Mouse (Mus musculus) ES-E14 (cell line): ENCODE data around the gene Sbf2. TPM values are rescaled to one million over a fixed set of nuclear protein-coding genes. Genes with fewer than 3 reads are reported as not detected.
A peak's percentile ranks its signal among the peaks of the same experiment; 100 is the strongest.
"Not testable (repeated sequence)": the region's sequence is repeated elsewhere in the genome, so short reads cannot be mapped to it uniquely, and the experiment has no call there.

ENCODE experiments used
- DNase-seq: peaks from one replicate; pipeline ENCODE4 v3.0.0-alpha.2; 2013; ENCODE audit warnings: low read depth, low spot score
- H3K27ac ChIP-seq: 2 replicates; pipeline ENCODE4 v1.5.1; 2012; ENCODE audit warnings: low read depth, mild to moderate bottlenecking, low read length, moderate library complexity, mixed read lengths; ENCODE audit not compliant: poor library complexity, insufficient read depth, severe bottlenecking
- H3K36me3 ChIP-seq: 2 replicates; pipeline ENCODE4 v1.6.1; 2012; ENCODE audit warnings: mild to moderate bottlenecking, low read length, moderate library complexity, mixed read lengths; ENCODE audit not compliant: control insufficient read depth, poor library complexity, insufficient read depth, severe bottlenecking
- H3K4me1 ChIP-seq, 2 experiments: fragments of 150-350 bp in 1 of 2; sonication (generic) in 1 of 2; 2 replicates each; pipeline ENCODE4 v1.6.1; 2012; ENCODE audit warnings: low read length in 2 of 2, mild to moderate bottlenecking in 1 of 2, mixed read lengths in 1 of 2; ENCODE audit not compliant: control insufficient read depth in 2 of 2, insufficient read depth in 2 of 2, poor library complexity in 1 of 2
- H3K4me3 ChIP-seq, 2 experiments: fragments of 150-350 bp in 1 of 2; sonication (generic) in 1 of 2; 2 replicates each; pipeline ENCODE4 v1.5.1; 2012; ENCODE audit warnings: low read length in 2 of 2, low read depth in 1 of 2, mild to moderate bottlenecking in 1 of 2, mixed read lengths in 1 of 2; ENCODE audit not compliant: insufficient read depth in 1 of 2, poor library complexity in 1 of 2, severe bottlenecking in 1 of 2
- H3K9ac ChIP-seq: 2 replicates; pipeline ENCODE4 v1.6.1; 2012; ENCODE audit warnings: low read depth, mild to moderate bottlenecking, low read length, mixed read lengths; ENCODE audit not compliant: poor library complexity, insufficient read depth, severe bottlenecking
- H3K9me3 ChIP-seq: fragments of 150-350 bp; sonication (generic); 2 replicates; pipeline ENCODE4 v1.6.1; 2012; ENCODE audit warnings: low read depth, mild to moderate bottlenecking, low read length; ENCODE audit not compliant: control insufficient read depth, insufficient read depth
- CHD2 ChIP-seq: IDR thresholded peaks from 2 replicates; pipeline ENCODE4 v1.6.1; 2014; ENCODE audit warnings: mild to moderate bottlenecking, low read depth, low read length, inconsistent platforms
- HCFC1 ChIP-seq: IDR thresholded peaks from 2 replicates; pipeline ENCODE4 v1.6.1; 2012; ENCODE audit warnings: low read length, inconsistent platforms, borderline replicate concordance; ENCODE audit not compliant: insufficient read depth
- MAFK ChIP-seq: IDR thresholded peaks from 2 replicates; pipeline ENCODE4 v1.6.1; 2014; ENCODE audit warnings: mild to moderate bottlenecking, low read depth, low read length, inconsistent platforms; ENCODE audit not compliant: insufficient read depth
- ZC3H11A ChIP-seq: IDR thresholded peaks from 2 replicates; pipeline ENCODE4 v1.6.1; 2012; ENCODE audit warnings: low read depth, mild to moderate bottlenecking, inconsistent platforms, low read length, borderline replicate concordance
- ZNF384 ChIP-seq: IDR thresholded peaks from 2 replicates; pipeline ENCODE4 v1.6.1; 2012; ENCODE audit warnings: low read depth, low read length, inconsistent platforms
- in situ Hi-C, 2 experiments: fragments of 600-800 bp; cut with MboI; formaldehyde crosslinking; loops; one replicate each; pipeline ENCODE4 v1.15.1; 2025; ENCODE audit warnings: low sequenced_read_pairs in 2 of 2, inconsistent platforms in 1 of 2; ENCODE audit not compliant: unreplicated experiment in 2 of 2
- total RNA-seq: library from RNA; depleted of rRNA; stranded (reverse); fragments of 300-350 nt; gene quantifications from 2 replicates; pipeline ENCODE4 v1.2.3, GENCODE M21; 2012

Sbf2 gene
- total RNA-seq, 1 experiment: 17.4 TPM

DNA sequence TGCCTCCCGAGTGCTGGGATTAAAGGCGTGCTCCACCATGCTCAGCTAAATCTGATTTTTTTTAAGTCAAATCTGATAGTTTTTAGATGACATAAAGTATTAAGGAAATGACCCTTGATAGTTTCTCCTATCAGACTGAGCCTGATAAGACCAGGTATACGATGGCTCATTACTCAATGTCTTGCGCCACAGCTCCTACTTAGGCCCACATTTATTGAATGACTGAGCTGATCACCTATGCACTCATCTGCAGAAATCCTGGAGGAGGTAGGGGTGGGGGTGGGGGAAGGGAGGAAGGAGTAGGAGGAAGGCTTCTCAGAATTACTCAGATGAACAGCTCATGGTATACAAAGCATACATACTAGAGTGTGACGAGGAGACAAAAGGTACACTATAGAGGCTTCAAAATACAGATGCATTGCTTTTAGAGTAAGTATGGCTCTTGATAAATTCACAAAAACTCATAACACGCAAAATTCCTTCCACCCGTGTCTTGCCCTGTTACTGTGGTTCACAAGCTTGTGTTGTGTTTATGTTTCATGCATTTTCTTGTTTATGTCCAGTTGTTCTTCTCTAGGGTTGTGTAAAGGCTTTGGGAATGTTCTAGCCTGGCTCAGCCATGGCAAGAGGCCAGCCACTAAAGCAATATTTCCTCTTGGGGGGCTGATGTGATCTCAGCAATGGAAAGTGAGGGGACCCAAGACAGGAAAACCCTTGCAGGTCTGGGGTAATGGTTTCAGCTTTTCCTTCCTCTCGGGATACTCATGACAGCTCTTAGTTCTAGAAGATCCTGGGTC is 32.1 kb upstream of the Sbf2 start:
- H3K36me3 ChIP-seq: no peaks in the 10 kb centered on the region
- no peak for TF ChIP-seq HCFC1
- TF ChIP-seq CHD2: no peak
- TF ChIP-seq ZNF384: no peak
- TF ChIP-seq ZC3H11A: no peak
- no peak for TF ChIP-seq MAFK
- no peak overlapping the region for H3K27ac ChIP-seq
- in situ Hi-C loops: loop anchor here (25.0 kb wide), 2 partner anchors 260 to 485 kb away; no protein-coding TSS in a partner anchor
- peaks cover 0 to 2% of the 10 kb centered on the region in 2 experiments; a peak in 2 of 4 replicates for H3K4me1 ChIP-seq
- no peak for DNase-seq
- no peaks in the 10 kb centered on the region for H3K9me3 ChIP-seq
- no peak overlapping the region for H3K4me3 ChIP-seq
- H3K9ac ChIP-seq: no peak overlapping the region

DNA sequence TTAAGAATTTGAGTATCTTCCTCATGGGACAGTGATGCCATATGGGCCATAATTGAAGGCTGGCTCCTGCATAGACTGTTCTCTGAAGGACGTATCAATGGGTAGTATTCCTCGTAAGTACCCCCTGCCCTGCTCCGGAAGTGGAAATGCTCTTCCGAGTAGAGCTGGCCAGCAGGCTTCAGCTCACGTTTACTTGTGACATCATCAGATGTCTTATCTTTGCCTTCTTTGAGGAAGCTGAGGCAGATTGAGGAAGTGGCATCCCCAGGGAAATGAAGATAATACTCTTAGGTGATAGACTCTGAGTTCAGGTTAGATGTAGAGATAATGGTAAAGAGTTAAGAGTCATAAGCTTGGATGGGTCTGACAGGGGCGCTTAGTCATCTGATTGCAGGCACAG is 31.1 kb upstream of the Sbf2 start:
- Histone ChIP-seq H3K27ac (no peak overlapping the region), H3K9me3 (no peaks in the 10 kb centered on the region), H3K9ac (no peak overlapping the region), H3K36me3 (no peaks in the 10 kb centered on the region), H3K4me3 (no peak overlapping the region), H3K4me1 (peaks cover 0 to 2% of the 10 kb centered on the region in 2 experiments; a peak in 2 of 4 replicates)
- TF ChIP-seq CHD2 (no peak), HCFC1 (no peak), ZNF384 (no peak), ZC3H11A (no peak), MAFK (no peak)
- DNase-seq: no peak
- in situ Hi-C loops: loop anchor here (25.0 kb wide), 2 partner anchors 259 to 484 kb away; no protein-coding TSS in a partner anchor

DNA sequence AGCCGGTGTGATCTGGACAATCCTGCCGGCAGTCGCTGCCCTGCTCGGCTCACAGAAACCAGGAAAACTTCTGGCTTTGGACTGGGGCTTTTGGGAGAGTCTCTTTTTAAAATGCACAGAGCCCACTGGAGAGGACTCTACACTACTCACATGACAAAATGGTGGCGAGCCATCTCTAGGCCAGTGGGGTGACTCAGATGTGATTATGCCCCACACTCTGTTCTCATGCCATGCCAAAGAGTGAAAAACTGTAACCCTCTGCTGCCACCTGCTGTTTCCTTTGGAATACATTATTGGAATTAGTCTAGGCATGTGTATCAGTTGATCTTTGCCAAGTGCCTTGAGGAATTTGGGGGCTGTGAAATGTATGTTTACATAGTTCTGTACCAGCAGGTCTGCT is 30.6 kb upstream of the Sbf2 start:
- H3K4me3 ChIP-seq: no peak overlapping the region
- no peaks in the 10 kb centered on the region for H3K36me3 ChIP-seq
- TF ChIP-seq ZC3H11A (peak; percentile 23; the same call in 1 of the 2 replicates), CHD2 (no peak)
- H3K27ac ChIP-seq: no peak overlapping the region
- in situ Hi-C loops: loop anchor here (25.0 kb wide), 2 partner anchors 258 to 483 kb away; no protein-coding TSS in a partner anchor
- peaks cover 0 to 2% of the 10 kb centered on the region in 2 experiments; a peak in 2 of 4 replicates for H3K4me1 ChIP-seq
- H3K9me3 ChIP-seq: no peaks in the 10 kb centered on the region
- H3K9ac ChIP-seq: no peak overlapping the region
- DNase-seq: peak; percentile 67

DNA sequence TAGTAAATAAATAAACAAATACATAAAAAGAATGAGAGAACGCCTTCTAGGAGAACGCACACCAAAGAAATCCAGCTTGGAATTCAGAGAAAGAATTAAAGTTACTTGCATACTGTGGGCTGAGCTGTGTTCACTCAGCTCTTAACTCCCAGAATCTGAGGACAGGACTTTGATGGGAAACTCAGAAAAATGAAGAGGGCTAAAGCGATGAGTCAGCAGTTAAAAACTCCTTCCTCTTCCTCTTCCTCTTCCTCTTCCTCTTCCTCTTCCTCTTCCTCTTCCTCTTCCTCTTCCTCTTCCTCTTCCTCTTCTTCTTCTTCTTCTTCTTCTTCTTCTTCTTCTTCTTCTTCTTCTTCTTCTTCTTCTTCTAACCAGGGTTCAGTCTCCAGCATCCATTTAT is 25.2 kb upstream of the Sbf2 start:
- not testable (repeated sequence) for DNase-seq, H3K9me3 ChIP-seq, H3K4me1 ChIP-seq, H3K27ac ChIP-seq, H3K4me3 ChIP-seq, H3K36me3 ChIP-seq, H3K9ac ChIP-seq
- peak; percentile 85 for TF ChIP-seq MAFK
- in situ Hi-C loops: loop anchor here (25.0 kb wide), 2 partner anchors 253 to 478 kb away; no protein-coding TSS in a partner anchor
